Mouse (Mus musculus) E14TG2a.4 (cell line): ENCODE results near the gene Xaf1.

Experiments used
- H3K27me3 ChIP-seq: 2 replicates; pipeline ENCODE4 v1.6.1; 2014; ENCODE audit warnings: low read length, control low read depth; ENCODE audit not compliant: insufficient read depth
- H3K36me3 ChIP-seq: 2 replicates; pipeline ENCODE4 v1.6.1; 2014; ENCODE audit warnings: low read length, control low read depth; ENCODE audit not compliant: insufficient read depth
- H3K4me1 ChIP-seq: replicated peaks from 2 replicates; pipeline ENCODE4 v1.6.1; 2014; ENCODE audit warnings: low read depth, low read length, control low read depth
- H3K4me3 ChIP-seq: replicated peaks from 2 replicates; pipeline ENCODE4 v1.5.1; 2014; ENCODE audit warnings: mild to moderate bottlenecking, low read length
- H3K9me3 ChIP-seq: 2 replicates; pipeline ENCODE4 v1.6.1; 2014; ENCODE audit warnings: low read length, control low read depth
- CTCF ChIP-seq: conservative IDR thresholded peaks from 2 replicates; pipeline ENCODE4 v1.5.1; 2014; ENCODE audit warnings: low read length
- NANOG ChIP-seq: IDR thresholded peaks from 2 replicates; pipeline ENCODE4 v1.6.1; 2014; ENCODE audit warnings: borderline replicate concordance, low read length, mixed read lengths
- POU5F1 ChIP-seq: IDR thresholded peaks from 2 replicates; pipeline ENCODE4 v1.6.1; 2014; ENCODE audit warnings: low read length, borderline replicate concordance

Gene Xaf1

DNA sequence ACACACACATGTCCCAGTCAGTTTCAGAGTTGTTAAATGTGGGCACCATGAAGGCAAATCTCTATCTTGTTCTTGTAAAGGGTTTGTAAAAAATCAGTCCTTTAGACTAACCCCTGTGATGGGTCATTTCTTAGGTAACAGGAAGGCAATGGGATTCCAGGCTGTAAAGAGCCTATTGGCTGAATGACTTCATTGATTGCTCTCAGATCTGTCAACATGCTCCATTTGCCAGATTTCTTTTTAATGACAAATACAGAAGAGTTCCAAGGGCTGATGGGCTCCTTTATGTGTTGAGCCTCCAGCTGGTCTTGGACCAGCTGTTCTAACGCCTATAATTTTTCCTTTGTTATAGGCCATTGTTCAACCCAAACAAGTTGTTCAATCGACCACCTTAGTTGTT, 8.3 kb upstream of the Xaf1 start:
- TF ChIP-seq POU5F1 (no peak), CTCF (no peak), NANOG (no peak)
- Histone ChIP-seq H3K36me3 (no peaks in the 10 kb centered on the region), H3K27me3 (no peaks in the 10 kb centered on the region), H3K9me3 (peaks cover 29% of the 10 kb centered on the region), H3K4me3 (no peak overlapping the region), H3K4me1 (peaks cover 18% of the 10 kb centered on the region)

DNA sequence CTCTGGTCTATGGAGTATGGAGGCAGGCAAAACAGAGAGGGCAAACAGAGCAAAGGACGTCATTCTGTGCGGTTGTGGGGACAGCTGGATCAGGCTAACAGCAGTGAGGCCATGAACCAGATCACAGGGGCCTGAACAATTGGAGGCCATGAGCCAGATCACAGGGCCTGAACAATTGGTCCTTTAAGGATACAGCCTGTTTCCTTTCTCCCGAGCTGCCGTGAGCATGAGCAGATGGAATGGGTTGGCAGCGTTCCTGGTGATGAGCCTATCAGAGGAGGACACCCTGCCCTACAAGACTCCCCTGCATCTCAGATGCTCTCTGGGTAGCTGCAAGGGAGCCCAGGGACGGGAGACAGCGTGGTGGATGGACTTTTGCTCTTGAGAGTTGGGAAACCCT, 801 bp downstream of the Xaf1 start:
- Histone ChIP-seq H3K36me3 (peaks cover 17% of the 10 kb centered on the region), H3K9me3 (peaks cover 6% of the 10 kb centered on the region; the same call in 1 of the 2 replicates), H3K27me3 (no peaks in the 10 kb centered on the region), H3K4me1 (peaks cover 37% of the 10 kb centered on the region), H3K4me3 (peak overlapping the region; percentile 48)
- TF ChIP-seq POU5F1 (no peak), CTCF (no peak), NANOG (no peak)

DNA sequence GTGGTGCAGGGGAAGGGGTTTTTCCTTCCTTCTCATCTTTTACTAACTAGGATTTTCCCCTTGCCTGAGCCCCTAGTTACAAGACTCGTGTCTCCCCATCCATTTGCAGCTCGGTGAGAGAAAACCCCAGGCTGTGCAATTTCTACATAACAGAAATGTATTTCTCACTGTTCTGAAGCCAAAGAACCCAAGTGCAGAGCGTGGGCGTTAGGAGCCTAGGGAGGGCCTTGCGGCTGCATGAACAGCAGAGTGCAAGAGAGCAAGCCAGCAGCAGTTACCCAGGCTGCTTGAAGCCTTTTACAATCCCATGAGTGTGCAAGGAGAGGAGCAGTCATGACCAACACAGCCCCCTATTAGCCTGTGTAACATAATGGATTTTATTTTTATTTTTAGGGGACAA, 6.0 kb downstream of the Xaf1 start:
- peaks cover 1% of the 10 kb centered on the region; the same call in 1 of the 2 replicates for H3K27me3 ChIP-seq
- peaks cover 20% of the 10 kb centered on the region for H3K36me3 ChIP-seq
- TF ChIP-seq CTCF, result no peak
- no peak overlapping the region for H3K4me3 ChIP-seq
- peaks cover 12% of the 10 kb centered on the region for H3K4me1 ChIP-seq
- H3K9me3 ChIP-seq, result no peaks in the 10 kb centered on the region

- H3K27me3 ChIP-seq, result peaks cover 10% of the 10 kb centered on the region
- peaks cover 15% of the 10 kb centered on the region for H3K4me1 ChIP-seq
- TF ChIP-seq NANOG (no peak), POU5F1 (no peak), CTCF (no peak)
- H3K4me3 ChIP-seq, result no peak overlapping the region
- H3K9me3 ChIP-seq, result no peaks in the 10 kb centered on the region
- H3K36me3 ChIP-seq, result peaks cover 17% of the 10 kb centered on the region
Measured at GRCm38 (mm10) chr11:72308982-72309381, 7.6 kb downstream of the Xaf1 start.

DNA sequence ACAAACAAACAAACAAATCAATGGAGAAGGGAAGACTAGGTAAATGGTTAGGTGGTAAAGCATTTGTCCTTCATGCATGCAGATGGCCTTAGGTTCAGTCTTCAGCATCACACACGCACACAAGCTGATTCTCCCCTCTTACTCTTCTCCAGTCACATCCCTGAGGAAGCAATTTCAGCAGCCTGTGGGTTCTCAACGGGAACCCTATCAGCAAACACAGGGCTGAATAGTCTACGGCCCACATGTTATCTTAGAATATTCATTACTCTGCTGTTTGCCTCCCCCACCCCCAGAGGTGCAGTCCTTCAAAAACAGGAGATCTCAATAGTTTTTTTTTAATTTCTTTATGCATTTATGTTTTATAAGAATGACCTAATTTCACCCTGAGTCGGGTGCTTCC, 9.1 kb downstream of the Xaf1 start:
- Histone ChIP-seq H3K36me3 (0 out of 2 replicates have a peak, but pooled peaks cover 4% of the 10 kb centered on the region), H3K4me1 (peaks cover 22% of the 10 kb centered on the region), H3K27me3 (peaks cover 25% of the 10 kb centered on the region), H3K4me3 (no peak overlapping the region), H3K9me3 (no peaks in the 10 kb centered on the region)
- TF ChIP-seq CTCF, result no peak
- no peak for TF ChIP-seq NANOG
- TF ChIP-seq POU5F1, result no peak

GRCm38 (mm10) chr11:72311355-72312001, 10.0 kb downstream of the Xaf1 start:
- 0 out of 2 replicates have a peak, but pooled peaks cover 3% of the 10 kb centered on the region for H3K36me3 ChIP-seq
- H3K4me1 ChIP-seq, result peaks cover 22% of the 10 kb centered on the region
- peaks cover 27% of the 10 kb centered on the region for H3K27me3 ChIP-seq
- no peak overlapping the region for H3K4me3 ChIP-seq
- TF ChIP-seq CTCF (peak; percentile 37), POU5F1 (no peak)
- H3K9me3 ChIP-seq, result no peaks in the 10 kb centered on the region

DNA sequence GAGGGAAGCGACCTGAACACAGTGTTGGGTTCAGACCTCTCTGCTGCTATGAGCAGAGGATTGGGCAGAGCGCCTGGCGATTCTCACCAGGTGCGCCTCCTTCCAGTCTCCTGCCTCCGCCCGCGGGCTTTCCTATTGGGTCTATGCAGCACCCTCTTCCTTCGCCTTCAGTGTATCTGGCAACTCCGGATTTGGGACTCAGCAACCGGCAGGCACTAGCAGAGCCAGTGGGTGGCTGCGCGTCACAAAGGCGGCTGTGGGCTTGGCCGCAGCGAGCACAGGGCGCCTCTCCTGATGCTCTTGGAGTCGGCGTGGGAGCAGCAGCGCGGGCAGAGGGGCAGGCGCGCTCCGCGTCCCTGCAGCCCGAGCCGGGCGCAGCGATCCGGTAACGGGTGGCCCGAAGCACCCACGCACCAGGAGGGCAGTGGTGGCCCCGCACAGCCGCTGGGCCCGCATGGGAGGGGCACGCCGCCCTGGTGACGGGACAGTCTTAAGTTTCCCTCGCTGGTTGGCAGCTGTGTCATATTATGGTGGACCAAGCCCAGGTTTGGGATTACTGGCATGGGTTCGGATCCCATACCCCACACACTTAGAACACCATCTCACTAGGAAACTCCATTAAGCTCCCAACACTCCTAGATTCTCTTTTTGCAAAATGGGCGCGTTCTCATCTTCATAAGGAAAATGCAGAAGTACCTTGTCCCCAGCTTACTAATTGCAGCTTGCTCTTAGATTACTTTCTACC, 12.9 kb downstream of the Xaf1 start, which contains the start of gene Fbxo39:
Gene Fbxo39, plus strand, starts transcription at position 294 of the 745 bp plus-strand sequence.
- H3K27me3 ChIP-seq, result peaks cover 31% of the 10 kb centered on the region
- H3K4me1 ChIP-seq, result peaks cover 22% of the 10 kb centered on the region
- H3K9me3 ChIP-seq, result no peaks in the 10 kb centered on the region
- no peaks in the 10 kb centered on the region for H3K36me3 ChIP-seq
- H3K4me3 ChIP-seq, result peak within 1 kb of the TSS; percentile 81
- no peak for TF ChIP-seq POU5F1
- TF ChIP-seq NANOG, result no peak
- TF ChIP-seq CTCF, result no peak

- no peak for TF ChIP-seq CTCF
- TF ChIP-seq POU5F1, result no peak
- TF ChIP-seq NANOG, result no peak
- H3K9me3 ChIP-seq, result no peaks in the 10 kb centered on the region
Measured at GRCm38 (mm10) chr11:72318026-72318425, 16.6 kb downstream of the Xaf1 start.

More at GRCm38 (mm10) chr11:72318026-72318425, 16.6 kb downstream of the Xaf1 start:
- Histone ChIP-seq H3K4me1 (peaks cover 15% of the 10 kb centered on the region), H3K27me3 (peaks cover 27% of the 10 kb centered on the region), H3K4me3 (no peak overlapping the region), H3K36me3 (no peaks in the 10 kb centered on the region)
